In genomic region chr12:105961667-105962066, GRCm38 (mm10) we compare ENCODE assay signal across 8 mouse cellular contexts. TPM values are rescaled to one million over a fixed set of nuclear protein-coding genes. Genes with fewer than 3 reads are reported as not detected.
DNase-seq lines count a peak whose midpoint lies in the region; ATAC-seq lines count a peak whose summit lies in the region.

No protein-coding gene starts in this region.

- 0 out of 2 replicates have a peak overlapping the region, but pooled peaks have one; percentile 96 for H3K4me2 ChIP-seq in limb, embryonic 15.5 days

- peaks cover 27% of the 10 kb centered on the region for H3K4me1 ChIP-seq in megakaryocyte, embryonic 14.5 days
- H3K4me1 ChIP-seq in limb, embryonic 15.5 days: peaks cover 23% of the 10 kb centered on the region

- H3K27ac ChIP-seq in limb, embryonic 15.5 days: no peak overlapping the region

- DNase-seq in embryo, embryonic 10.5 days (ENCODE audit: low spot score): peak; percentile 11
- DNase-seq in embryo, embryonic 10 days (ENCODE audit: low spot score): no peak
- no peak for DNase-seq in adipocyte (ENCODE audit: low spot score)
- DNase-seq in spleen, postnatal 4 days (ENCODE audit: low spot score in 2 of 2): no peak
- no peak for DNase-seq in kidney, adult 8-10 months

- H3K4me3 ChIP-seq in megakaryocyte, embryonic 14.5 days (replicated peaks): peak overlapping the region; percentile 14
- H3K4me3 ChIP-seq in limb, embryonic 15.5 days: peak overlapping the region; percentile 51; the same call in 1 of the 2 replicates

- H3K9ac ChIP-seq in limb, embryonic 15.5 days: no peak overlapping the region

- no peaks in the 10 kb centered on the region for H3K36me3 ChIP-seq in megakaryocyte, embryonic 14.5 days (replicated peaks; ENCODE audit: low read length)
- no peaks in the 10 kb centered on the region for H3K36me3 ChIP-seq in limb, embryonic 15.5 days

- WGBS in limb, embryonic 15.5 days: 10% methylated on average over 12 of the region's 12 CpGs

- H3K27me3 ChIP-seq in megakaryocyte, embryonic 14.5 days (replicated peaks): peaks cover 65% of the 10 kb centered on the region
- H3K27me3 ChIP-seq in limb, embryonic 15.5 days: peaks cover 41% of the 10 kb centered on the region

- ATAC-seq in megakaryocyte, adult 5-6 weeks (ENCODE audit: poor library complexity, severe bottlenecking): no peak
- ATAC-seq in limb, embryonic 15.5 days (ENCODE audit: insufficient number of reproducible peaks, low FRiP score, low TSS enrichment, low read depth): no peak

- no peaks in the 10 kb centered on the region for H3K9me3 ChIP-seq in megakaryocyte, embryonic 14.5 days
- no peaks in the 10 kb centered on the region for H3K9me3 ChIP-seq in limb, embryonic 15.5 days

RNA-seq across cellular contexts. Expression of gene Vrk1, which starts 48.4 kb away (rescaled TPM):
- polyA plus RNA-seq in megakaryocyte, embryonic 14.5 days (2012; ENCODE audit: insufficient read depth, low replicate concordance): 1.4 and 16.6 TPM in 2 replicates
- total RNA-seq in megakaryocyte, adult 5-6 weeks (2015): 133 and 142 TPM in 2 replicates
- total RNA-seq in megakaryocyte, adult 5-6 weeks (2017): 184 and 208 TPM in 2 replicates
- 49.1 and 51.8 TPM in 2 replicates for polyA plus RNA-seq in limb, embryonic 15.5 days (2015; fragmentation: Nextera tagmentation; extraction: Ambion mirVana)
